Mouse (Mus musculus): Measurements from ENCODE around the gene Gm14190.
"Not testable (repeated sequence)": the region's sequence is repeated elsewhere in the genome, so short reads cannot be mapped to it uniquely, and the experiment has no call there.

Gene Gm14190

GRCm38 (mm10) chr11:99690463-99690862, at the start of gene Gm14190:
Gm14190 (minus strand) TSS chr11:99690740.
- peak; percentile 79 for DNase-seq

GRCm38 (mm10) chr11:99734190-99734589, 43.6 kb upstream of the Gm14190 start, which contains the start of gene Gm14180:
Gm14180 (minus strand) TSS chr11:99734290.
- DNase-seq = peak; percentile 50

- DNase-seq = peak; percentile 65
Measured at GRCm38 (mm10) chr11:99724061-99724460, 33.5 kb upstream of the Gm14190 start.

GRCm38 (mm10) chr11:99718759-99719158, 28.2 kb upstream of the Gm14190 start:
- DNase-seq = peak; percentile 82

GRCm38 (mm10) chr11:99685235-99685634, 5.3 kb downstream of the Gm14190 start:
- DNase-seq = not testable (repeated sequence)

GRCm38 (mm10) chr11:99683481-99683880, 7.1 kb downstream of the Gm14190 start:
- DNase-seq = no peak

GRCm38 (mm10) chr11:99665860-99666259, 24.7 kb downstream of the Gm14190 start, which contains the start of gene Krtap4-6:
Krtap4-6 (minus strand) TSS chr11:99665960.
- no peak for DNase-seq

- no peak for DNase-seq
Measured at GRCm38 (mm10) chr11:99662802-99663201, 27.7 kb downstream of the Gm14190 start.

- no peak for DNase-seq
Measured at GRCm38 (mm10) chr11:99659256-99659655, 31.3 kb downstream of the Gm14190 start.

GRCm38 (mm10) chr11:99658467-99659010, 32.0 kb downstream of the Gm14190 start, which contains the start of gene Gm11563:
Gm11563 (minus strand) TSS chr11:99658960.
- DNase-seq = not testable (repeated sequence)

- DNase-seq = no peak
Measured at GRCm38 (mm10) chr11:99657051-99657450, 33.5 kb downstream of the Gm14190 start.

GRCm38 (mm10) chr11:99650136-99650535, 40.4 kb downstream of the Gm14190 start, which contains the start of gene Gm11555:
Gm11555 (minus strand) TSS chr11:99650236.
- no peak for DNase-seq

GRCm38 (mm10) chr11:99646444-99646843, 44.1 kb downstream of the Gm14190 start:
- no peak for DNase-seq

- no peak for DNase-seq
Measured at GRCm38 (mm10) chr11:99644351-99644750, 46.2 kb downstream of the Gm14190 start.

GRCm38 (mm10) chr11:99643635-99644139, 46.9 kb downstream of the Gm14190 start, which contains the start of gene Krtap4-7:
Krtap4-7 (minus strand) TSS chr11:99644089.
- not testable (repeated sequence) for DNase-seq

GRCm38 (mm10) chr11:99640926-99641325, 49.6 kb downstream of the Gm14190 start:
- DNase-seq = no peak
